Mouse (Mus musculus): ENCODE results near the gene Dpagt1.

DNA sequence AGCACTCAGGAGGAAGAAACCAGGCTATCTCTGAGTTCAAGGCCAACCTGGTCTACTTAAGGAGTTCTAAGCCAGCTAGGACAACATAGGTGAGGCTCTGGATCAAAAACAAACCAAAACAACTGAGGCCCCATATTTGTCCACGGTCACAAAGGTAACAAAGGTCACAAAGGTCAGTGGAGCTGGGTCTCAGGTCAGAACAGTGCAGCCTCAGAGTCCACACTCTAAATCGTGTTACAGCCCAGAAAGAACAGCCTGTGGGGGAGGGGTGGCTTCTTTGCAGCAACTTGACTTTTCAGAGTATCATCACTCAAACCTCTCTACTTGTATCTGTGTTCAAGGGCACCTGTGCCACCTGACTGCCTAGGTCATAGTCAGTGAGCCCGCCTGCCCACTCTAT is 16.1 kb upstream of the Dpagt1 start:
- TF ChIP-seq CTCF (IDR thresholded peaks at IDR 0.05; ENCODE audit: extremely low read depth, insufficient read depth, insufficient read length, insufficient replicate concordance) (no peak), POLR2A (IDR thresholded peaks at IDR 0.05; ENCODE audit: low read depth, low read length) (no peak)
